Mouse (Mus musculus) heart, embryonic 14.5 days (tissue): ENCODE measurements around the gene Rpgrip1l. TPM values are rescaled to one million over a fixed set of nuclear protein-coding genes. Genes with fewer than 3 reads are reported as not detected.

Experiments
- ATAC-seq: fragments of 200-750 bp; cut with Nextera tagmentation; 2 replicates; pipeline ENCODE4 v1.8.0; 2017; ENCODE audit warnings: low read depth, moderate TSS enrichment; ENCODE audit not compliant: insufficient number of reproducible peaks, insufficient read depth, low FRiP score
- H3K27ac ChIP-seq, 2 experiments: fragments of 200-500 bp in 1 of 2; fragments of 300-500 bp in 1 of 2; sonication (generic) in 1 of 2; replicated peaks in 1 of 2; 2 replicates each; pipeline ENCODE4 v1.5.1; 2012 to 2014; ENCODE audit warnings: low read depth in 2 of 2, low read length in 2 of 2, control low read depth in 1 of 2, mild to moderate bottlenecking in 1 of 2, mixed read lengths in 1 of 2; ENCODE audit not compliant: control insufficient read depth in 1 of 2, insufficient read depth in 1 of 2
- H3K27me3 ChIP-seq: fragments of 300-500 bp; sonication (generic); 2 replicates; pipeline ENCODE4 v1.6.1; 2014; ENCODE audit warnings: mild to moderate bottlenecking, low read length, control low read depth; ENCODE audit not compliant: control insufficient read depth, insufficient read depth
- H3K36me3 ChIP-seq: fragments of 300-500 bp; sonication (generic); 2 replicates; pipeline ENCODE4 v1.6.1; 2014; ENCODE audit warnings: mild to moderate bottlenecking, control low read depth, low read length, mixed read lengths; ENCODE audit not compliant: control insufficient read depth, insufficient read depth
- H3K4me1 ChIP-seq, 2 experiments: fragments of 200-500 bp in 1 of 2; fragments of 300-500 bp in 1 of 2; sonication (generic) in 1 of 2; 2 replicates each; pipeline ENCODE4 v1.6.1; 2012 to 2014; ENCODE audit warnings: low read length in 2 of 2, control low read depth in 1 of 2, mixed read lengths in 1 of 2; ENCODE audit not compliant: control insufficient read depth in 2 of 2, insufficient read depth in 2 of 2
- H3K4me2 ChIP-seq: fragments of 300-500 bp; sonication (generic); 2 replicates; pipeline ENCODE4 v1.6.1; 2014; ENCODE audit warnings: mild to moderate bottlenecking, low read length
- H3K4me3 ChIP-seq, 2 experiments: fragments of 200-500 bp in 1 of 2; fragments of 300-500 bp in 1 of 2; sonication (generic) in 1 of 2; 2 replicates each; pipeline ENCODE4 v1.5.1; 2012 to 2014; ENCODE audit warnings: low read length in 2 of 2, mild to moderate bottlenecking in 2 of 2, control low read depth in 1 of 2, low read depth in 1 of 2, moderate library complexity in 1 of 2; ENCODE audit not compliant: control insufficient read depth in 1 of 2, insufficient read depth in 1 of 2
- H3K9ac ChIP-seq: fragments of 300-500 bp; sonication (generic); 2 replicates; pipeline ENCODE4 v1.6.1; 2014; ENCODE audit warnings: mild to moderate bottlenecking, low read length
- H3K9me3 ChIP-seq: fragments of 300-500 bp; sonication (generic); 2 replicates; pipeline ENCODE4 v1.6.1; 2016; ENCODE audit warnings: low read length, control low read depth; ENCODE audit not compliant: control insufficient read depth
- WGBS: fragments of 180-500 bp; shearing (Covaris S2); extraction: QIAGEN DNeasy Blood & Tissue Kit; methylation state at CpG from one replicate; pipeline ENCODE4 v1.1.7; 2014; 5-methylcytosine and 5-hydroxymethylcytosine counted together
- polyA plus RNA-seq: library from polyadenylated mRNA; unstranded; fragments of >200 nt; fragmentation: Nextera tagmentation; extraction: Ambion mirVana; gene quantifications from 2 replicates; pipeline ENCODE4 v1.2.1, GENCODE M21; 2014

Gene Rpgrip1l
- polyA plus RNA-seq, 1 experiment from 2014 or later: 9.9 TPM

- H3K27me3 ChIP-seq: no peaks in the 10 kb centered on the region
- 41% methylated on average over 2 of the region's 2 CpGs for WGBS
- no peaks in the 10 kb centered on the region for H3K9me3 ChIP-seq
- H3K4me2 ChIP-seq: no peak overlapping the region
- H3K4me3 ChIP-seq: no peak overlapping the region
- H3K4me1 ChIP-seq: no peaks in the 10 kb centered on the region; a peak in 1 of 4 replicates
- no peaks in the 10 kb centered on the region for H3K36me3 ChIP-seq
- ATAC-seq: no peak
- no peak overlapping the region for H3K9ac ChIP-seq
- no peak overlapping the region for H3K27ac ChIP-seq
Measured at GRCm38 (mm10) chr8:91207676-91208075, 105.4 kb downstream of the Rpgrip1l start.

- no peak overlapping the region for H3K27ac ChIP-seq
- 44% methylated on average over 6 of the region's 6 CpGs for WGBS
- no peaks in the 10 kb centered on the region for H3K27me3 ChIP-seq
- no peak overlapping the region for H3K9ac ChIP-seq
- no peaks in the 10 kb centered on the region for H3K36me3 ChIP-seq
- no peaks in the 10 kb centered on the region for H3K9me3 ChIP-seq
- no peaks in the 10 kb centered on the region; a peak in 1 of 4 replicates for H3K4me1 ChIP-seq
- H3K4me2 ChIP-seq: no peak overlapping the region
- H3K4me3 ChIP-seq: no peak overlapping the region
- ATAC-seq: no peak
Measured at GRCm38 (mm10) chr8:91205897-91206296, 107.2 kb downstream of the Rpgrip1l start.

GRCm38 (mm10) chr8:91201184-91201583 lies 111.9 kb downstream of the Rpgrip1l start:
- WGBS: 75% methylated on average over 2 of the region's 2 CpGs
- Histone ChIP-seq H3K27me3 (no peaks in the 10 kb centered on the region), H3K9ac (no peak overlapping the region), H3K4me3 (no peak overlapping the region), H3K9me3 (no peaks in the 10 kb centered on the region), H3K27ac (no peak overlapping the region), H3K4me2 (no peak overlapping the region), H3K4me1 (peaks cover 7 to 9% of the 10 kb centered on the region in 2 experiments; a peak in 2 of 4 replicates), H3K36me3 (no peaks in the 10 kb centered on the region)
- ATAC-seq: no peak

GRCm38 (mm10) chr8:91199876-91200275 lies 113.2 kb downstream of the Rpgrip1l start, which contains the start of gene Aktip:
Gene Aktip (minus strand): TSS chr8:91199976.
- no peak for ATAC-seq
- H3K4me3 ChIP-seq: no peak within 1 kb of the TSS
- peaks cover 7 to 9% of the 10 kb centered on the region in 2 experiments; a peak in 2 of 4 replicates for H3K4me1 ChIP-seq
- H3K4me2 ChIP-seq: no peak within 1 kb of the TSS
- no peaks in the 10 kb centered on the region for H3K27me3 ChIP-seq
- no peaks in the 10 kb centered on the region for H3K9me3 ChIP-seq
- no peaks in the 10 kb centered on the region for H3K36me3 ChIP-seq
- H3K9ac ChIP-seq: no peak within 1 kb of the TSS
- 90% methylated on average over 7 of the region's 7 CpGs for WGBS
- H3K27ac ChIP-seq: no peak within 1 kb of the TSS

- no peak overlapping the region for H3K4me2 ChIP-seq
- no peaks in the 10 kb centered on the region for H3K36me3 ChIP-seq
- H3K4me1 ChIP-seq: peaks cover 7 to 9% of the 10 kb centered on the region in 2 experiments; a peak in 2 of 4 replicates
- no peaks in the 10 kb centered on the region for H3K27me3 ChIP-seq
- no peak overlapping the region for H3K27ac ChIP-seq
- no peak overlapping the region for H3K4me3 ChIP-seq
- H3K9ac ChIP-seq: no peak overlapping the region
- no peak for ATAC-seq
- WGBS: 19% methylated on average over 3 of the region's 3 CpGs
- no peaks in the 10 kb centered on the region for H3K9me3 ChIP-seq
Measured at GRCm38 (mm10) chr8:91198036-91198435, 115.0 kb downstream of the Rpgrip1l start.

- H3K4me3 ChIP-seq: no peak overlapping the region
- H3K27me3 ChIP-seq: no peaks in the 10 kb centered on the region
- H3K4me2 ChIP-seq: no peak overlapping the region
- H3K27ac ChIP-seq: no peak overlapping the region
- H3K9me3 ChIP-seq: no peaks in the 10 kb centered on the region
- H3K36me3 ChIP-seq: no peaks in the 10 kb centered on the region
- WGBS: 72% methylated on average over 5 of the region's 5 CpGs
- peaks cover 7 to 9% of the 10 kb centered on the region in 2 experiments; a peak in 2 of 4 replicates for H3K4me1 ChIP-seq
- H3K9ac ChIP-seq: no peak overlapping the region
- peak; percentile 54; the same call in 1 of the 2 replicates for ATAC-seq
Measured at GRCm38 (mm10) chr8:91197233-91197632, 115.8 kb downstream of the Rpgrip1l start.

- Histone ChIP-seq H3K4me2 (no peak overlapping the region), H3K36me3 (no peaks in the 10 kb centered on the region), H3K27me3 (no peaks in the 10 kb centered on the region), H3K9me3 (no peaks in the 10 kb centered on the region), H3K27ac (no peak overlapping the region), H3K4me3 (no peak overlapping the region), H3K4me1 (peaks cover 7 to 9% of the 10 kb centered on the region in 2 experiments; a peak in 2 of 4 replicates), H3K9ac (no peak overlapping the region)
- 0 out of 2 replicates have a peak, but pooled peaks have one; percentile 39 for ATAC-seq
- WGBS: 79% methylated on average over 12 of the region's 12 CpGs
Measured at GRCm38 (mm10) chr8:91196661-91197060, 116.4 kb downstream of the Rpgrip1l start.

GRCm38 (mm10) chr8:91194081-91194480 lies 119.0 kb downstream of the Rpgrip1l start:
- H3K9ac ChIP-seq: no peak overlapping the region
- 0 out of 2 replicates have a peak, but pooled peaks cover 3% of the 10 kb centered on the region for H3K27me3 ChIP-seq
- no peak overlapping the region for H3K27ac ChIP-seq
- H3K4me1 ChIP-seq: peaks cover 7 to 10% of the 10 kb centered on the region in 2 experiments; a peak in 2 of 4 replicates
- no peak overlapping the region for H3K4me3 ChIP-seq
- no peaks in the 10 kb centered on the region for H3K36me3 ChIP-seq
- no peak for ATAC-seq
- WGBS: 69% methylated on average over 2 of the region's 2 CpGs
- no peaks in the 10 kb centered on the region for H3K9me3 ChIP-seq
- H3K4me2 ChIP-seq: no peak overlapping the region
